Mouse (Mus musculus): ENCODE data around the gene Nr3c2. TPM values are rescaled to one million over a fixed set of nuclear protein-coding genes. Genes with fewer than 3 reads are reported as not detected.

Gene Nr3c2
- 0.01 TPM in 1 of 2 replicates, not detected in the other for polyA plus RNA-seq (2012)

DNA sequence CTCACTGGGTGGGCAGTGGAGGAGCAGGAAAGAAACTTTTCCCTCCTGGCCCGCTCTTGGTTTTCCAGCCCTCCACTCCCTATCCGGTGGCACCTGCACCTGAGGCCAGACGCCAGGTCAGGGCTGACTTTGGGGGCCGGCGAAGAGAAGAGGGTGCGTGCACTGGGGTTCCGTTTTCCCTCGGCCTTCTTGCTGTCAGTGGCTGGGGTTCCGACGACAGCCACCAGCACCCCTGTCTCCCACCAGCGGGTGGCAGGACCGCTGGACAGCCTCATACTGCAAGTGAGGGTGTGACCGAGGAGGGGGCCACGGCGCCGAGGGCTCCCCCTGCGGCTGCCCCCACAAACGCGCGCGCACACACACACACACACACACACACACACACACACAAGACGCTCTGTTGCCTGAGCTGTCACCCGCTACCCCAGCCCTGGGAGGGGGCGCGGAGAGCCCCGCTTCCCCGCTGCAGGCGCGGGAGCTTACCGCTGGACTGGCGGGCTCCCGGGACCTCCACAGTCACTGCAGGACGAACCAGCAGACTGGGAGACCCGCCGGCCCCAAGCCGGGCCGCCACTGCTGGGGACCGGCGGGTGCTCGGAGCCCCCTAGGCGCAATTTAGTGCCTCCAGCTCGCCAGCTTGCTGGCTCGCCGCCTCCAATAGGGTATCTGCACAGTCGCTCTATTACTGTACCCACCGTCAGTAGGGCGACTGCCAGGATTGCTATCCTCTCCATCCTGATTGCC lies at the start of gene Nr3c2:
Nr3c2 (plus strand) TSS at position 32 of the 744 bp plus-strand sequence.
- H3K27me3 ChIP-seq (ENCODE audit: control insufficient read depth), result peaks cover 66% of the 10 kb centered on the region
- H3K4me1 ChIP-seq (ENCODE audit: control insufficient read depth), result no peaks in the 10 kb centered on the region; the same call in 1 of the 2 replicates
- no peaks in the 10 kb centered on the region for H3K36me3 ChIP-seq (ENCODE audit: control insufficient read depth)
- H3K9me3 ChIP-seq (ENCODE audit: control insufficient read depth, low read length), result no peaks in the 10 kb centered on the region
- peak within 1 kb of the TSS; percentile 59 for H3K4me3 ChIP-seq (replicated peaks)
- TF ChIP-seq GATA1 (IDR thresholded peaks at IDR 0.05; ENCODE audit: low read length) (no peak), TAL1 (IDR thresholded peaks at IDR 0.05; ENCODE audit: low read length) (no peak)

DNA sequence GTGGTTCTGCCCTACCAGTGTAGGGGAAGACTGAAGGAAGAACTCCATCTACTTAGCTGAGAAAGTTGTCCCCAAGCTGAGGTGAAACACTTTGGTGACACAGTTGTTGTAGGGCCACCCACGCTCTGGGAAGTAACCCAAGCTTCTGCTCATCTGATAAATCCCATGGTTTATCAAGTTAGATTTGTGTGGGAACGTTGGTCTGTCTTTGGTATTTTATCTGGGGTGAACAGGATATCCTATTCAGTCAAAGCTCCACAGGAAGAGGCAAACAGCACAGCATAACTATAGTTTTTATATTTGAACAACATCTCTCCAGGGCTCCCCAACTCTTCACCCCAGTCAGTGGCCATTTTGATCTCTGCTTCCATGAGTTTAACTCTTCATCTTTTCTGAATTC lies 40.7 kb upstream of the Nr3c2 start:
- no peaks in the 10 kb centered on the region for H3K36me3 ChIP-seq (ENCODE audit: control insufficient read depth)
- no peaks in the 10 kb centered on the region for H3K4me1 ChIP-seq (ENCODE audit: control insufficient read depth)
- TF ChIP-seq GATA1 (IDR thresholded peaks at IDR 0.05; ENCODE audit: low read length) (no peak), TAL1 (IDR thresholded peaks at IDR 0.05; ENCODE audit: low read length) (no peak)
- H3K27me3 ChIP-seq (ENCODE audit: control insufficient read depth), result no peaks in the 10 kb centered on the region
- H3K9me3 ChIP-seq (ENCODE audit: control insufficient read depth, low read length), result peaks cover 4% of the 10 kb centered on the region; the same call in 1 of the 2 replicates
- no peak overlapping the region for H3K4me3 ChIP-seq (replicated peaks)

DNA sequence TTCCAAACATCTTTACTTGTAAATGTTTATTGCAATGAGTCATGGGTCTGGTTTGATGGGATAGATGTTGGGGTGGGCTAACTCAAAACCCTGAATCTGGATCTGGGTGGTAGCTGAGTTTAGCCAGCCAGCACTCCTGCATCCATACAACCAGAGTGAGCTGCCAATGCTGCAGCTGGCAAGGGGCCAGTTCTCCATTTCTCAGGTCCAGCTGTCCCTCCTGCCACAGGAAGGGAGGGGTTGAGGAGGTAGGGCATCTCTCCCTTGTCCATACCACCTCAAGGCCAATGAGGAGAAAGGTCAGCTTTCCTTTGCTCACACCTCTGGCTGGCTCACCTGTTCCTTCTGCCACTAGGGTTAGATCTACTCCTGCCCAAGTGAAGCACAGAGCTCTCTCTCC lies 39.5 kb upstream of the Nr3c2 start:
- Histone ChIP-seq H3K4me3 (replicated peaks) (no peak overlapping the region), H3K4me1 (ENCODE audit: control insufficient read depth) (no peaks in the 10 kb centered on the region), H3K36me3 (ENCODE audit: control insufficient read depth) (no peaks in the 10 kb centered on the region), H3K9me3 (ENCODE audit: control insufficient read depth, low read length) (peaks cover 4% of the 10 kb centered on the region; the same call in 1 of the 2 replicates), H3K27me3 (ENCODE audit: control insufficient read depth) (no peaks in the 10 kb centered on the region)
- TF ChIP-seq TAL1 (IDR thresholded peaks at IDR 0.05; ENCODE audit: low read length), result no peak
- no peak for TF ChIP-seq GATA1 (IDR thresholded peaks at IDR 0.05; ENCODE audit: low read length)

DNA sequence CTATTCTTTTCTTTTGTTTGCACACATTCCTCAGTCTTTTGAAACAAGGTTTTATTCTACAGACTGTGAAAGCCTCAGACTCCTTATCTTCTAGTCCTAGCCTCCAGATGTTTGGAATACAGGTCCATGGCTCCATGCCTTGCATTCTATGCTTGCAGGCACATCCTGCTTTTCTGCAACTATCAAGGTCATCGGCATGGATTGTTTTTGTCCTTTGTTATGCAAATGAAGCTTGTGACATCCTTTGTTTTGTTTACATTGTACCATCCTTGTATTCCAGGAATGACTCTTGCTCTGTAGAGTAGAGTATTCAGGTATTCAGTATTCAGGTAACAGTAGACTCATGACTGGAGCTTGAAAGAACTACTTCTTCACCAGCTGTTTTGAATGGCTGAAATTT lies 36.2 kb upstream of the Nr3c2 start:
- Histone ChIP-seq H3K36me3 (ENCODE audit: control insufficient read depth) (no peaks in the 10 kb centered on the region), H3K4me3 (replicated peaks) (no peak overlapping the region), H3K9me3 (ENCODE audit: control insufficient read depth, low read length) (peaks cover 4% of the 10 kb centered on the region; the same call in 1 of the 2 replicates), H3K4me1 (ENCODE audit: control insufficient read depth) (no peaks in the 10 kb centered on the region), H3K27me3 (ENCODE audit: control insufficient read depth) (no peaks in the 10 kb centered on the region)
- TF ChIP-seq GATA1 (IDR thresholded peaks at IDR 0.05; ENCODE audit: low read length) (no peak), TAL1 (IDR thresholded peaks at IDR 0.05; ENCODE audit: low read length) (no peak)

DNA sequence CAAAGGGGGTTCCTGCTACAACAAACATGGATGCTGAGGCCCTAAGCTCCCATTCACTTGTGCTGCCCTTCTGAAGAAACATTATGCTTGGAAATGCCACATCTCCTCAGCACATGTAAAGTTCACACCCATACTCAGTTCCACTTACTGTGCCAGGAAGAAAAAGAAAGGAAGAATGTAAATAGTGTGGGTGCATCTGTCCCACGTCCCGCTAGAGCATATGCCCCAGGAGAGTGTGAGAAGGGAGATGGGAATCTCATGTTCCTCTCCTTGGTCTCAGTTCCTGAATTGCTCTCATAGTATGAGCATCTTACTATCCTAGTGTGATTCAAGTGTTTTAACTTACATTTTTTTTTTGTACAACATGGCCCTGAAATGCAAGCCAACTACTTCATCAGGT lies 22.4 kb upstream of the Nr3c2 start:
- H3K36me3 ChIP-seq (ENCODE audit: control insufficient read depth), result no peaks in the 10 kb centered on the region
- H3K27me3 ChIP-seq (ENCODE audit: control insufficient read depth), result no peaks in the 10 kb centered on the region
- H3K9me3 ChIP-seq (ENCODE audit: control insufficient read depth, low read length), result no peaks in the 10 kb centered on the region
- TF ChIP-seq GATA1 (IDR thresholded peaks at IDR 0.05; ENCODE audit: low read length) (no peak), TAL1 (IDR thresholded peaks at IDR 0.05; ENCODE audit: low read length) (no peak)
- no peak overlapping the region for H3K4me3 ChIP-seq (replicated peaks)
- H3K4me1 ChIP-seq (ENCODE audit: control insufficient read depth), result no peaks in the 10 kb centered on the region

DNA sequence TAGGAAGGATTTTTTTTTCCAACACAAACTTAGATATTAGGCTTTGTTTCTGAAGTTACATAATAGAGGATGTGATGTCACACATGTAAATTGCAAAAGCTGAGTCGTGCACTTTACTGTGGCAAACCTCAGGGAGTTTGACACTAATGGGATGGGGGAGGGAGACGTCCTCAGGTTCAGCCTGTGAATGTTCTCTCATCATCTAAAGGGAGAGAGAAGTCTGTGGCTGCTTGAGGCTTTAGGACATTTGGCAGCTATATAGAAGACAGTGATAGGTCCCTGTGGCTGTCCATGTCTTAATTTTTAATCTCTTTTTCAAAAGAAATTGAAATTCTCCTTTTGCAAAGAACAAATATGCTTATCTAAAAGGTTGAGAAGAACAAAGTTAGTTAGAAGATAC lies 2.2 kb upstream of the Nr3c2 start:
- H3K27me3 ChIP-seq (ENCODE audit: control insufficient read depth), result peaks cover 50% of the 10 kb centered on the region
- TF ChIP-seq GATA1 (IDR thresholded peaks at IDR 0.05; ENCODE audit: low read length) (no peak), TAL1 (IDR thresholded peaks at IDR 0.05; ENCODE audit: low read length) (no peak)
- H3K9me3 ChIP-seq (ENCODE audit: control insufficient read depth, low read length), result no peaks in the 10 kb centered on the region
- no peaks in the 10 kb centered on the region for H3K36me3 ChIP-seq (ENCODE audit: control insufficient read depth)
- H3K4me3 ChIP-seq (replicated peaks), result no peak overlapping the region
- H3K4me1 ChIP-seq (ENCODE audit: control insufficient read depth), result no peaks in the 10 kb centered on the region; the same call in 1 of the 2 replicates

DNA sequence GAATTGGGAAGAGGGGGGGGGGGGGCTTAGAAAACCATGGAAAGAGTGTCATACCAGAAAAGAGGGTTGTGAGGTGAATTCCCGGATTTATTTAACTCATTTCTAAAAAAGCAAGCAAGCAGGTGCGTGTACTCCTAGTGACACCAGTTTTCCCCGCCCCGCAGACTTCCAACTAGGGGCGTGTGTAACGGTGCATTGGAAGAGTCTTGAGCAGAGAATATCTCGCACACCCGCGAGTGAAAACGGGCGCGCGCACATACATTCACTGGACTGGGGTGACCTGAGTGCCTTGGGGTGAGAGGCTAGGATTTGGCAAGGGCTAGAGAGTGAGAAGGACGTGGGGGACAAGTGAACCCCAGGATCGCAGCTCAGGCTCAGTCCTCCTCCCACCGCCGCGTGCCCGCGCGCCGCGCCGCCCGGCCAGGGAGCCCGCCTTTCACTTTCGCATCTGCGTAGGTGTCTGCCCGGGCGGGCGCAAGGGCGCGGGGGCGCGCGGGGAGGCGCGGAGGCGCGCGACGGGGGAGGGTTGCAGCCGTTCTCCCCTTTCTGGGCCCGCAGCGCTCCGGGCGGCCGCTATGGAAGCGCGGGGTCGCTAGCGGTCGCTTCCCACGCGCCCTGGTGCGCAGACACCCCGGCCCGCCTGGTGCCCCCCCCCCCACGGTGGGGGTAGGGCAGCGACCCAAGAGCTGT lies 376 bp upstream of the Nr3c2 start:
- H3K4me3 ChIP-seq (replicated peaks), result peak overlapping the region; percentile 59
- no peaks in the 10 kb centered on the region for H3K36me3 ChIP-seq (ENCODE audit: control insufficient read depth)
- H3K9me3 ChIP-seq (ENCODE audit: control insufficient read depth, low read length), result no peaks in the 10 kb centered on the region
- no peak for TF ChIP-seq TAL1 (IDR thresholded peaks at IDR 0.05; ENCODE audit: low read length)
- TF ChIP-seq GATA1 (IDR thresholded peaks at IDR 0.05; ENCODE audit: low read length), result no peak
- H3K27me3 ChIP-seq (ENCODE audit: control insufficient read depth), result peaks cover 66% of the 10 kb centered on the region
- H3K4me1 ChIP-seq (ENCODE audit: control insufficient read depth), result no peaks in the 10 kb centered on the region; the same call in 1 of the 2 replicates

DNA sequence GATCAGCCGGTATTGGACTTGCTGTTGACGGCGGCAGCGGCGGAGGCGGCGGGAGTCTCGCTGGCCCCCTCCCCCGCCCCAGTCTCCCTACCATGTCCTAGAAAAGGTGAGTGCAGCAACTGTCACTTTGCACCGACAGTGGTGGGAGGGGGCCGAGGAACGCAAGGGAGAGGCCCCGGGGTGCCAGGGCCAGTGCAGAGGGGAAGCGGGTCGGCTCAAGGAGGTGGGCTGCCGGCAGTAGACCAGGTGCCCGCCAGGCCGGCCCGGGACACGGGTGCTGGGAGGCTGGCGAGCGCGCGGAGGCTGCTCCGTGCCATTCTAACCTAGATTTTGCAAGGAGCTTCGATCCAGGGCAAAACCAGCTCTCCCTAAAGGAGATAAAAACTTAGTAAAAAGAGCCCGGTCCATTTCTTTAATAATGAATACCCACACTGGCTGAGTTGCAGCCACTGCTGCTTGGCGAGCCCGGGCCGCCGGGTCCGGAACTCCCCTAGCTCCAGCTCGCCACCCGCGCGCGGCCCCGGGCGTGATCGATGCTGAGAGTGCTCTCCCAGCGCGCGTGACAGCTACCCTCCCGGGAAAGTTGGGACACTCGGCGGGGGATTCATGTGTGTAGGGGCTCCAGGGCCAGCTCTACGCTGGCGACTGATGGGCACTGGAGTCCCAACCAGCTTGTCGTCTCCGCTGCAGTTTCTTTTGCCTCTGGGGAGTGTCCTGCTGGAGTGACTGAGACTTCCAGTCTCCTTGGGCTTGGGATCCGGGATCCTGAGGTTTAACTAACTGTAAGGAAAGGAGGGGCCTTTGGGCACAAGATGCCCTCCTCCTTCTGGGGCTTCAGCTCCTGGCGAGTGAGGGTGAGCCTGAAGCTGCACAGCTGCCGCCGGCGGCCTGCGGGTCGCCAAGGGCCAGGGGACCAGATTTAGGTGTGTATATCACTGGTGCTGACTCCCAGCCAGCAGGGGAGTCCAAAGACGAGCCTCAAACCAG lies 1.2 kb downstream of the Nr3c2 start:
- TF ChIP-seq GATA1 (IDR thresholded peaks at IDR 0.05; ENCODE audit: low read length), result no peak
- TF ChIP-seq TAL1 (IDR thresholded peaks at IDR 0.05; ENCODE audit: low read length), result no peak
- Histone ChIP-seq H3K9me3 (ENCODE audit: control insufficient read depth, low read length) (no peaks in the 10 kb centered on the region), H3K27me3 (ENCODE audit: control insufficient read depth) (peaks cover 66% of the 10 kb centered on the region), H3K36me3 (ENCODE audit: control insufficient read depth) (no peaks in the 10 kb centered on the region), H3K4me1 (ENCODE audit: control insufficient read depth) (no peaks in the 10 kb centered on the region; the same call in 1 of the 2 replicates), H3K4me3 (replicated peaks) (peak overlapping the region; percentile 59)

Measured in erythroblast, embryonic 14.5 days (primary cell).